Mouse (Mus musculus): ENCODE results near the gene Tom1.

- TF ChIP-seq CTCF (IDR thresholded peaks at IDR 0.05; ENCODE audit: low read depth, low read length) (no peak), POLR2A (IDR thresholded peaks at IDR 0.05; ENCODE audit: extremely low read depth, insufficient read depth, low read length) (no peak)
Measured at GRCm38 (mm10) chr8:75016422-75016821, 17.1 kb upstream of the Tom1 start.

Measured in liver, adult 2 months (tissue).